Mouse (Mus musculus): ENCODE measurements at regions not wholly inside any gene's neighbourhood (a gene's known extent, or its start where the extent isn't known, plus 50 kb on each side); places are given as distances from the start of the nearest gene placed in this dataset.

DNA sequence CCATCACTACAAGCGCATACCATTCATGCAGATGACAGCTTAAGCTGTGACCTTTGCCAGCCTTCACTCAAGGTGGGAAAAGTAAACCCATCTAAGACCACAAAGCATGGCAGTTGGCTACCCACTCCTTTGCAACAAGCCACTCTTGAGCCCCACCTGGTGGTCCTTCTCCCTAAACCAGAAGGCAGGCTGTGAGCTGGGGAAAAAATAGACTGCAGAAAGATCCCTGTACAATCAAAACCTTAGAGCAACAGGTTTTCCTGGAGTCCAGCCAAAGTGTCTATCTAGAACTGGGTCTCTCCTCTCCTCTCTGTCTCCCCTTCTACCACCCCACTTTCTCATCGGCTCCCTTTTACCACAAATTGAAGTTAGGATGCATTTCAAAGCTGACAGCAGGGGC, 407.2 kb downstream of the Pdcd6ip start:
- no peak for DNase-seq (ENCODE audit: low read depth, low spot score)

DNA sequence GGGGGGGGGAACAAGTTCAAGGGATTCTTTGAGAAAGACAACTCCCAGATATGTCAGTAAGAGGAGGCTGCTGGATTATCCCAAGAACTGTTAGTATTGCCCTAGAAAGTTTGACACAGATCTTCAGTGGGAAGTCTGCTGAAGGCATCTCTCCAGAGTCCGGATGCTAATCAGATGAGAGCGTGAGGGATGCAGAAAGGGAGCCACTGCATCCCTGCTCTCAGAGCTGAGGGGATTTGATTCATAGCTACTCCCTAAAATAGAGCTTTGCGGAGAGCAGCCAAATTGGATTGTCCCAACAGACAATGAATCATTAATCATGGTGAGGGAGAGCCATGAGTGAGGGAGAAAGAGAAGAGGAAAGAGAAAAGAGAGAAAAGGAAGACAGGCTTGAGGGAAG, 408.2 kb downstream of the Pdcd6ip start:
- DNase-seq (ENCODE audit: low read depth, low spot score): no peak

DNA sequence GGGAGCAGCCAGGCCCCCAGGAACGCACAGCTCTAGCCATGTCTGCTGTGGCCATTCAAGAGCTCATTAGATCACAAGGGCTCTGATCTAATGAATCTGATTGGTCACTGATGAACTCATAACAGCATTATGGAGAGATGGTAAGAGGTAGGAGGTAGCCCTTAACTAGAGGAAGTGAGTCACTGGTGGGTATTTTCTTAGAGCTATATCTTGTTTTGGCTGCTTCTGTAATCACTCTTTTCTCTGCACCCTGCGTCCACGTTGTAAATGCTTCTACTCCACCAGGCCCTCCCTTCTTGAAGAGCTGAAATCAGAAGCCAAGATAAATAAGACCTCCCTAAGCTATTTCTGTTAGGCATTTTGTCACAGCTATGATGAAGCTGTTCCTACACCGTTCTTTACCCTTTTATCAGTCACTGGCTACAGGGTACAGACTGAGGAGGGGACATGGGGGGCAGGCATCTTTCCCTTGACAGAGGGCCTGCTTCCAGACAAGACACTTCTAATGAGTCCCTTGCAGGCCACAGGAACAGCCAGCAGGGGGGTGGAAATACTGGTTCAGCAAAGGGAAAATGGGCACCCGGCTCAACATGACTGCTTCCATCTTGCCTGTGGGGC, 412.1 kb downstream of the Pdcd6ip start:
- DNase-seq (ENCODE audit: low read depth, low spot score): no peak

- no peak for DNase-seq (ENCODE audit: low read depth, low spot score)
Observed at GRCm38 (mm10) chr9:113287397-113287796, 420.7 kb downstream of the Pdcd6ip start.

DNA sequence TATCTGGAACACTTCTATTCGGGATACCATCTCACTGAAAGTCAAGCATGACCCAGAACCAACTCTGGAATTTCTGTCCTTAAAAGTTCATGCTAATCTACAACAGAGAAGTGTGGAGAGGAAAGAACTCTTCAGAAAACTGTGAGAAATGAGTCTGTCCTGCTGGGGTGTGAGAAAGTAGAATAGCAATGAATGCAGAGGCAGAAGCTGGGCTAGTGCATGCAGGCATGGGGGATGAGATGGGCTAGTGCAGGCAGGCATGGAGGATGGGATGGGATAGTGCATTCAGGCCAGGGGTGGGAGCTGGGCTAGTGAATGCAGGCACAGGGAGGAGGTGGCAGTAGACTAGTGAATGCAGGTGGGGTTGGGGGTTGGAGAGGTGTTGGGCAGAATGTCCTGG, 424.8 kb downstream of the Pdcd6ip start:
- no peak for DNase-seq (ENCODE audit: low read depth, low spot score)

- no peak for DNase-seq (ENCODE audit: low read depth, low spot score)
Observed at GRCm38 (mm10) chr9:113270595-113270994, 437.5 kb downstream of the Pdcd6ip start.

DNA sequence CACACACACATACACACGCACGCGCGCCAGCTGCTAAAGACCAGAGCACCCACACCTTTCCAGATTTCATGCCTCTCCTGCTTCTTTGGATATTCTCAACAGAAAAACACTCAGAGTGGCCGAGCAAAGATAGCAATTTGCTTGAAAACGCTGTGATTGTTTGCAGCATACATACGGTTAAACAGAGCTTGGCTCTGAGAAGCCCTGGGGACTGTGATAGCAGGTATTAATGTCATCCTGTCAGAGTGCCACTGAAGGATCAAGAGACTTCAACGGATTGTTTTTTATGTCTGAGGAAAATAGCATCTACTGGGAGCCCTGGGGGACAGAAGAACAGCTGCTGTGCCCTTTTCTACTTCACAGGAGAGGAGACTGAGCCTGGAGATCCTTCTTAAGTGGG, 440.4 kb downstream of the Pdcd6ip start:
- no peak for DNase-seq (ENCODE audit: low read depth, low spot score)

DNA sequence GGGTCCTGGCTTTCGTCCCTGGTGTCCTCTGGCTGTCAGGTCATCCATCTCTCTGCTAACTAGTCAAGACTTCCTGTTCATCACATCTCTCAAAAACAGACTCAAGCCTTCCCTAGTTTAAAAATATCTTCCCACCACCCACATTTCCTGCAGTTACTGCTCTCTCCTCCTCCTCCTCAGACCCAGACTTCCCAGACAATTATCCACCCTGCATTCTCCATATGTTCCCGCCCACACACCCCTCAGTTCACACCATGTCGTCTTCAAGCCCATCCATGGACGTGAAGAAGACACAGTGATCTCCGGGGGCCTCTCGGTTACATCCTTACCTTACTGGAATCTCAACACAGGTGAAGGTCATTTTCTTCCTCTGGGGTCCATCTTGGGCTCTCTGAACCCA, 444.4 kb downstream of the Pdcd6ip start:
- no peak for DNase-seq (ENCODE audit: low read depth, low spot score)

DNA sequence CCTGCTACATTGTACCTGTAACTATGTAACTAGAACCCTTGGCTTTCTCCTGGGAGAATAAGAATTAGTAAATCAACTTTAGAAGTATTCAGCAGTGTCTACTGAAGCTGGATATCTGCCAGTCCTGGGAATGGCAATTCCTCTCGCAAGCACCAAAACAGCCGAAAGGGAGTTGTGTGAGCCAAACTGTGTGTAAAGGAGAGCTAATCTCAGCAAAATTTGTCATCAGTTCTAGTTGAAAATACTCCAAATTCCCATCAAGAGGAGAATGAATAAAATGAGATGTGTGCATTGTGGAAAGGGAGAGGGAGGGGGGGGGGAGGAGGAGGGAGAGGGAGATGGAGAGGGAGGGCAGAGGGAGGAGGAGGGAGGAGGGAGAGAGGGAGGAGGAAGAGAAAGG, 447.8 kb downstream of the Pdcd6ip start:
- DNase-seq (ENCODE audit: low read depth, low spot score): no peak

DNA sequence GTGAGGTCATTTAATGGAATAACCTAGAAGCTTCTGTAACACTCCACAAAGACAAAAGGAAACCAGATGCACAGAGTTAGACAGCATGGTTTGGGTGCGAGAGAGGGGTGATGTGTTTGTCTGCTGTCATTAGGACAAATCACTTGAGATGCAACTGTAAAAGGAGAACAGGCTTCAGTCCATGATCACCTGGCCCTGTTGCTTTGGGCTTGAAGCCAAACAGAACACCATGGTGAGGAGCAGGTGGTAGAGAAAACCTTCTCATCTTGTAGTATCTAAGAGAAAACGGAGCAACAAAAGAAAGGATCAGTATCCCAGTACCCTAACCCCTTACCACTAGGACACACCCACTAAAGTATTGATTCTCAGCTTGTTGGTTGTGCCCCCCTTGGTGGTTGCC, 449.5 kb downstream of the Pdcd6ip start:
- DNase-seq (ENCODE audit: low read depth, low spot score): no peak

DNA sequence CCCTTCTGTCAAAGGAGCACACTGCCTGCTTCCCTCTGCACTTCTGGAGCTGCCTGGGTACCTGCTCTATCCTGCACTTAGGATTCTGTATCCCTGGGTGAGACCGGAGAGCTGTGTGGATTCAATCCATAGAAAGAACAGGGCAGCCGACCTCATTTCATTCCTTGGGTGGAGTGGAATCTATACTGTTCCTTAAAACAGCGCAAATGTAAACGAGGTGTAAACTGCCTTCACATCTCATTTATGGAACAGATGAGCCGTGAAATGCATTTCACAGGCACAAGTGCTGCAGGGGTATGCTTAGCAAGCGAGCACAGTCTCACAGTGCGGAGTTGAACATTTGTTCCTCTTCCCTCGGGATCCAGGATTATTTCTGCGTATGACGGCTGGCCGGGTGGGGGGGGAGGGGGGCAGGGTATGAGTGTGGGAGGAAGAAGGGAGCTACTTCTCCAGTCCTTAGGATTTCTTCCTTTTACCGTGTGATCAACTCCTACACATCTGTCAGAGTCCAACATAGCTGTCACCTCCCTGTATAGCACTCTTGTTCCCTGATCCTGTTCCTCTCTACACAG, 459.3 kb downstream of the Pdcd6ip start:
- DNase-seq (ENCODE audit: low read depth, low spot score): no peak

- no peak for DNase-seq (ENCODE audit: low read depth, low spot score)
Observed at GRCm38 (mm10) chr9:113247950-113248349, 460.1 kb downstream of the Pdcd6ip start.

GRCm38 (mm10) chr9:113243870-113244269, 464.2 kb downstream of the Pdcd6ip start:
- DNase-seq (ENCODE audit: low read depth, low spot score): no peak

GRCm38 (mm10) chr9:113233370-113233769, 474.7 kb downstream of the Pdcd6ip start:
- DNase-seq (ENCODE audit: low read depth, low spot score): no peak

DNA sequence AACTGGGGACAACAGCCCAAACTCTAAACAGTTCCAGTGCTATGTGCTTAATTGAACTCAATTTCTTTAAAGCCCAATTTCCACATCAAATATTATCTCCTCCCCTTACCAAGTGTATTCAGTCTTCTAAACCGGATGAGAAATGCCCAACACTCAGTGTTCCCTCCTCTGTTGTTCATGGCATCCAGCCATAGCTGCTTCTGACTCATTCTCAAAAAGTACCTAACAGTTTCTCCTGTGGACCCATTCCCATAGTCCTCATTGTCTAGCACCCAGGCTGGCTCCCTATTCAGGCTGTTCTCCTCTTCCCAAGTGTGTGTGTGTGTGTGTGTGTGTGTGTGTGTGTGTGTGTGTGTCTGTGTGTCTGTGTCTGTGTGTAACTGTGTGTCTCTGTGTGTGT, 478.7 kb downstream of the Pdcd6ip start:
- no peak for DNase-seq (ENCODE audit: low read depth, low spot score)

DNA sequence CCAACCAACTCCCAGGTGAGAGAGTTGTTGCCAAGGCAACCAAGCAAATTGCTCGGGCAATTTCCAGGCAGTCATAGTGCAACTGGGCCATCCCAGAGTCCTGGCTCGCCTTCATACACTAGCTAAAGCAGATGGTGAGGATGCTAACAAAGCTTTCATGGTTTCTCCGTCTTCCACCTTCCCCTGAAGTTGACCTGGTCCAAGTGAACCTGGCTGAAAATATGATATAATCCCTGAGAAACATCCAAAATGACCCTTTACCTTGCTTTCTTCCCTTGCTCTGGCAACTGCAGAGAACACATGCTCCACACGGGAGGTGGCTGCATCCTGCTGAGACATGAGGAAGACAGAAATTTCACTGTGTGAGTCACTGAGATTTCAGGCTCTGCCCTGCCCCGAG, 494.1 kb downstream of the Pdcd6ip start:
- no peak for DNase-seq (ENCODE audit: low read depth, low spot score)

- DNase-seq (ENCODE audit: low read depth, low spot score): no peak
Observed at GRCm38 (mm10) chr9:113212389-113212788, 495.7 kb downstream of the Pdcd6ip start.

- DNase-seq (ENCODE audit: low read depth, low spot score): no peak
Observed at GRCm38 (mm10) chr9:113208181-113208580, 499.9 kb downstream of the Pdcd6ip start.

DNA sequence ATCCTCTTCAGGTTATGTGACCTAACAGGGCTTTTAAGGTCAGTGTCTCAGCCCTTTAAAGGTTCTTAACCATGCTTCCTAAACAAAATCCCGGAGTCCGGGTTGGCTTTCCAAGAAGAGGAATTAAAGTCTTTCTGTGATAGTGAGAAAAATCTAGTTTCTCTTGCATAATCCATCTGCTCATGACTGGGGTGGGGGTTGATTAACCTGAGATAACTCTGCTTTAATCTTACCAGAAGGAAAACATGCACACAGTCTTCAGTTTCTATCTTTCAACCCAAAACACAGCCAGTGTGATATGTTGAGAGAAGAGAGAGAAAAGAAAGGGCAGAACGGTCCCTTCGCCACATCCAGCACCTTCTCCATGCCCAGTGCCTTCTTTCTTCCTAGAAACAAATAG, 508.8 kb downstream of the Pdcd6ip start:
- no peak for DNase-seq (ENCODE audit: low read depth, low spot score)

DNA sequence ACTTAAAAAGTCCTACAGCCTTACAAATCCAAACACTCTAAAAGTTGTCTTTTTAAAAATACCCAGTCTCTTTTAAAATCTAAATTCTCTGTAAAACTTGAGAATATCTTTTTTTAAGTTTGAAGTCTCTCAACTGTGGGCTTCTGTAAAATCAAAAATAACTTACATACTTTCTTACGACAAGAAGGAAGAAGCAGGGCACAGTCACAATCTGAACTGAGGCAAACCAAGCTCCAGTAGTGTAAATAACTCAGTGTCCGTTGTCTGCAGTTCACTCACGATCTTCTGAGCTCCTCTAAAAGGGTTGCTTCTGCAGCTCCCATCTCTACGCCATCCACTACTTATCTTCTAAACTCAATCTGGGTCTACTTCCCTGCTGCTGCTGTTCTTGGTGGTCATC, 512.5 kb downstream of the Pdcd6ip start:
- DNase-seq (ENCODE audit: low read depth, low spot score): no peak

- DNase-seq (ENCODE audit: low read depth, low spot score): no peak
Observed at GRCm38 (mm10) chr9:113192773-113193172, 515.3 kb downstream of the Pdcd6ip start.

DNA sequence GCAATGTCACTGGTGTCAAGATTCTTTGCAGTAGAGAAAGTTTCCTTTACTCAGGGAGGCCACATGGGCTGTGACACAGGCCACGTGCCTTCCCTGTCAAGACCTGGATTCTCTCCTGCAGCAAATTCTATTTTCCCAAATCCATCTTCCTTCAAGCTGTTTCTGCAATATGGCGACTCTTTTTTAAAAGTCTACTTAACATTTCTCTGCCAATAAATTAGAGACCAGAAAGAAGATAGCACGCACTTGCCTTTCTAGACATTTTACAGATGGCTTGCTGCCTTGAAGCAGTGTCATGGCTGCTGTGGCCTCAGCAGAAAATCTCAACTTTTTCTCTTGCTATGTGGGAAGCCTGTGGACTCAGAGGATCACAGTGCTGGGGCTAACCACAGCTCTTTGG, 516.9 kb downstream of the Pdcd6ip start:
- no peak for DNase-seq (ENCODE audit: low read depth, low spot score)

GRCm38 (mm10) chr9:113181182-113181581, 526.9 kb downstream of the Pdcd6ip start:
- DNase-seq (ENCODE audit: low read depth, low spot score): no peak

DNA sequence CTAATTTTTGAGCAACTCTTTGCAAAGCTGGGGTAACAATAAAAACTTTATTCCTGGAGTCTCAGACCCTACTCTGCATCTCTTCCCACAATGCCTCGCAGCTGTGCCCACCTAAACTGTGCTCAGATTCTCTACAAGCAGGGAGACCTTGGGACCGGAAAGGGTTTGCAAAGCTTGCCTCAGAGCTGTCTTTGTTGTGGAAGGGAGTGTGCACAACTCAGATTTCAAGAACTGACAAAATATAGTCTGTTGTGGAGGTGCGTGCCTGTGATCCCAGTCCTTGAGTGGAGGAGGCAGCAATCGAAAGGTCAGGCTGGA, 530.2 kb downstream of the Pdcd6ip start:
- DNase-seq (ENCODE audit: low read depth, low spot score): no peak

Measured in 3T3-L1 (cell line).